Mouse (Mus musculus) hindbrain, embryonic 11.5 days (tissue): ENCODE results near the gene Hlcs. TPM values are rescaled to one million over a fixed set of nuclear protein-coding genes. Genes with fewer than 3 reads are reported as not detected.

Experiments used
- ATAC-seq: fragments of 200-750 bp; cut with Nextera tagmentation; 2 replicates; pipeline ENCODE4 v1.8.0; 2017; ENCODE audit warnings: mild to moderate bottlenecking, moderate TSS enrichment, moderate library complexity; ENCODE audit not compliant: low FRiP score
- DNase-seq: peaks from one replicate; pipeline ENCODE4 v3.0.0-alpha.2; 2015; ENCODE audit warnings: low spot score
- H3K27ac ChIP-seq: fragments of 300-500 bp; sonication (generic); 2 replicates; pipeline ENCODE4 v1.5.1; 2014; ENCODE audit warnings: mild to moderate bottlenecking, low read depth, low read length
- H3K27me3 ChIP-seq: fragments of 300-500 bp; sonication (generic); 2 replicates; pipeline ENCODE4 v1.6.1; 2014; ENCODE audit warnings: mild to moderate bottlenecking, low read length, moderate library complexity, mixed read lengths; ENCODE audit not compliant: control insufficient read depth, insufficient read depth
- H3K36me3 ChIP-seq: fragments of 300-500 bp; sonication (generic); 2 replicates; pipeline ENCODE4 v1.6.1; 2014; ENCODE audit warnings: mild to moderate bottlenecking, low read length, moderate library complexity, mixed read lengths; ENCODE audit not compliant: control insufficient read depth, insufficient read depth
- H3K4me1 ChIP-seq: fragments of 300-500 bp; sonication (generic); replicated peaks from 2 replicates; pipeline ENCODE4 v1.6.1; 2014; ENCODE audit warnings: low read length, mixed read lengths; ENCODE audit not compliant: control insufficient read depth, insufficient read depth
- H3K4me2 ChIP-seq: fragments of 300-500 bp; sonication (generic); replicated peaks from 2 replicates; pipeline ENCODE4 v1.6.1; 2014; ENCODE audit warnings: mild to moderate bottlenecking, low read depth, low read length
- H3K4me3 ChIP-seq: fragments of 300-500 bp; sonication (generic); 2 replicates; pipeline ENCODE4 v1.5.1; 2014; ENCODE audit warnings: low read depth, low read length
- H3K9ac ChIP-seq: fragments of 300-500 bp; sonication (generic); 2 replicates; pipeline ENCODE4 v1.6.1; 2014; ENCODE audit warnings: low read depth, low read length
- H3K9me3 ChIP-seq: fragments of 300-500 bp; sonication (generic); 2 replicates; pipeline ENCODE4 v1.6.1; 2016; ENCODE audit warnings: low read length; ENCODE audit not compliant: control insufficient read depth
- WGBS: fragments of 180-500 bp; shearing (Covaris S2); extraction: QIAGEN DNeasy Blood & Tissue Kit; methylation state at CpG from one replicate; pipeline ENCODE4 v1.1.7; 2014; 5-methylcytosine and 5-hydroxymethylcytosine counted together
- polyA plus RNA-seq: library from polyadenylated mRNA; unstranded; fragments of >200 nt; fragmentation: Nextera tagmentation; extraction: Ambion mirVana; gene quantifications from 2 replicates; pipeline ENCODE4 v1.2.1, GENCODE M21; 2014

Hlcs gene
- polyA plus RNA-seq, 1 experiment from 2014 or later: 8.9 TPM

GRCm38 (mm10) chr16:94250136-94250535 is 63.2 kb downstream of the Hlcs start:
- DNase-seq: no peak
- Histone ChIP-seq H3K4me3 (no peak overlapping the region), H3K27ac (no peak overlapping the region), H3K4me2 (no peak overlapping the region), H3K4me1 (no peaks in the 10 kb centered on the region), H3K9me3 (no peaks in the 10 kb centered on the region), H3K27me3 (no peaks in the 10 kb centered on the region), H3K9ac (no peak overlapping the region), H3K36me3 (no peaks in the 10 kb centered on the region)
- 57% methylated on average over 12 of the region's 12 CpGs for WGBS
- no peak for ATAC-seq

- no peak overlapping the region for H3K27ac ChIP-seq
- H3K4me3 ChIP-seq: no peak overlapping the region
- ATAC-seq: no peak
- WGBS: 87% methylated on average over 10 of the region's 10 CpGs
- no peak overlapping the region for H3K4me2 ChIP-seq
- no peaks in the 10 kb centered on the region for H3K27me3 ChIP-seq
- H3K36me3 ChIP-seq: no peaks in the 10 kb centered on the region
- no peak overlapping the region for H3K9ac ChIP-seq
- H3K4me1 ChIP-seq: no peaks in the 10 kb centered on the region
- H3K9me3 ChIP-seq: no peaks in the 10 kb centered on the region
- no peak for DNase-seq
Observed at GRCm38 (mm10) chr16:94249666-94250065, 63.7 kb downstream of the Hlcs start.

GRCm38 (mm10) chr16:94248721-94249120 is 64.7 kb downstream of the Hlcs start:
- no peak overlapping the region for H3K4me2 ChIP-seq
- H3K27me3 ChIP-seq: no peaks in the 10 kb centered on the region
- H3K9ac ChIP-seq: no peak overlapping the region
- no peak overlapping the region for H3K4me3 ChIP-seq
- ATAC-seq (no peak), DNase-seq (no peak)
- no peaks in the 10 kb centered on the region for H3K4me1 ChIP-seq
- no peaks in the 10 kb centered on the region for H3K9me3 ChIP-seq
- no peak overlapping the region for H3K27ac ChIP-seq
- no peaks in the 10 kb centered on the region for H3K36me3 ChIP-seq
- WGBS: 93% methylated on average over 15 of the region's 15 CpGs

- ATAC-seq (no peak), DNase-seq (no peak)
- H3K27ac ChIP-seq: no peak overlapping the region
- no peaks in the 10 kb centered on the region for H3K36me3 ChIP-seq
- H3K9ac ChIP-seq: no peak overlapping the region
- H3K27me3 ChIP-seq: no peaks in the 10 kb centered on the region
- no peak overlapping the region for H3K4me3 ChIP-seq
- 93% methylated on average over 8 of the region's 8 CpGs for WGBS
- H3K4me1 ChIP-seq: no peaks in the 10 kb centered on the region
- H3K9me3 ChIP-seq: no peaks in the 10 kb centered on the region
- H3K4me2 ChIP-seq: no peak overlapping the region
Observed at GRCm38 (mm10) chr16:94246976-94247375, 66.4 kb downstream of the Hlcs start.

DNA sequence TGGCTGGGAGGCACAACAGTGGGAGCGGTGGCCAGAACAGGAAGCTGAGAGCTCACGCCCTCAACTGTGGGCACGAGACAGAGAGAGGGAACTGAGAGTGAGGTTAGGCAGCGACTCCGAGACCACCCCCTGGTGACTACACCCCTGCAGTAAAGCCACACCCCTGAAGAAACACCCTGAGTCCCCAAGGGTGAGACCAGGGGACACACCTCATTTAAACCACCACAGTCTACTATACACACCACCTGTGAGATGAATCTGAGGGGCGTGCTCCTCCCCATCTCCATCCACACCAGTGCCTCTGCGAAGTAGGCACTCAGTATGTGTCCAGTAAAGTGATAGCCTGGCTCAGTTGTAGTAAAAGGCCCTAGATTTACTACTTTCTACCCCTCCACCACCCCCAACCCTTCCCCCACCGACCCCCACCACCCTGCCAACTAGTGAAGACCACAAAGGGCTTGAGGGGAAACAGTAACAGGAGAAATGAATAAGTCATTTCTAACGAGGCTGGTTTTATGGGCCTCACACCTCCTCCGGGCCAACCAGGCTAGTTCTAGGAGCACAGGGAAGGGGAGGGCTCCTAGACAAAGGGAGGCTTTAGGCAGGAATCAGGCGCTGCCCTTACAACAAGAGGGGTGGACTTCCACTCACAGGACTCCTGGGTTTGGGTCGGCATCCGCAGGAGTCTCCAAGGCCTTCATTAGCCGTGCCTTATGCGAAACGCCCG is 67.2 kb downstream of the Hlcs start:
- Histone ChIP-seq H3K9me3 (no peaks in the 10 kb centered on the region), H3K27ac (no peak overlapping the region), H3K4me2 (no peak overlapping the region), H3K27me3 (no peaks in the 10 kb centered on the region), H3K9ac (no peak overlapping the region), H3K4me3 (no peak overlapping the region), H3K36me3 (no peaks in the 10 kb centered on the region), H3K4me1 (no peaks in the 10 kb centered on the region)
- DNase-seq (no peak), ATAC-seq (no peak)
- WGBS: 75% methylated on average over 17 of the region's 17 CpGs

DNA sequence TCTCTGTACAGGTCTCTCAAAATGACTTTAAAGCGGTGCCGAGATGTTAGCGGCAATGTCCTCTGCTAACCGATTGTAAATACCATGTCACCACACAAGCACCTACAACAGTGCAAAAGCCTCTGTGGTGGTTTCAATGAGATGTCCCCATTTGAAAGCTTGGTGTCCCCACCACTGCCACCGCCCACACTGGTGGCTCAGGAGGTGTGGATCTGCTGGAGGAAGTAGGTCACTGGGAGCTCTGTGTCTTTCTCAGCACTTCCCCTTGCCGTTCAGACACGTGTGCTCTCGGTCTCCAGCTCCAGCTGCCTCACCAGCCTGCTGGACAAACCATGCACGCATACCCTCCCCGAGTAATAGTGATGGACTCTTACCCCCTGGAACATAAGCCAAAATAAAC is 72.2 kb downstream of the Hlcs start:
- Histone ChIP-seq H3K36me3 (no peaks in the 10 kb centered on the region), H3K4me3 (no peak overlapping the region), H3K9me3 (no peaks in the 10 kb centered on the region), H3K4me2 (no peak overlapping the region), H3K27ac (no peak overlapping the region), H3K27me3 (peaks cover 7% of the 10 kb centered on the region), H3K4me1 (0 out of 2 replicates have a peak, but pooled peaks cover 4% of the 10 kb centered on the region), H3K9ac (no peak overlapping the region)
- DNase-seq (no peak), ATAC-seq (no peak)
- WGBS: 93% methylated on average over 10 of the region's 10 CpGs

DNA sequence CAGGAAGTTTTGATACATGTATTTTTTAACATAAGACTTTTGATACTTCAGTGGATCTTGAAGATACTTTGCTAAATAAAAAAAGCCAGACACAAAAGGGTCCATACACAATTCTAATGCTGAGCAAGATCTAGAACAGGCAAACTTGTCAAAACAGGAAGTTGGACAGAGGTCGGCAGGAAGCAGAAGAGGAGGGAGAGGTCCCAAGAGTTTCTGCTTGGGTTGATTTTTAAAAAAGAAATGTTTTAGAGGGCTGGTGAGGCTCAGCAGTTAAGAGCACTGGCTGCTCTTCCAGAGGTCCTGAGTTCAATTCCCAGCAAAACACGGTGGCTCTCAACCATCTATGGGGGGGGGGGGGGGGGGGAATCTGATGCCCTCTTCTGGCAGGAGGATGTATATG is 73.2 kb downstream of the Hlcs start:
- H3K9ac ChIP-seq: no peak overlapping the region
- no peak overlapping the region for H3K4me2 ChIP-seq
- H3K27ac ChIP-seq: no peak overlapping the region
- no peak for DNase-seq
- no peaks in the 10 kb centered on the region for H3K9me3 ChIP-seq
- no peaks in the 10 kb centered on the region for H3K36me3 ChIP-seq
- 50% methylated on average over 2 of the region's 2 CpGs for WGBS
- 0 out of 2 replicates have a peak, but pooled peaks cover 4% of the 10 kb centered on the region for H3K4me1 ChIP-seq
- H3K27me3 ChIP-seq: peaks cover 11% of the 10 kb centered on the region
- H3K4me3 ChIP-seq: no peak overlapping the region
- no peak for ATAC-seq

DNA sequence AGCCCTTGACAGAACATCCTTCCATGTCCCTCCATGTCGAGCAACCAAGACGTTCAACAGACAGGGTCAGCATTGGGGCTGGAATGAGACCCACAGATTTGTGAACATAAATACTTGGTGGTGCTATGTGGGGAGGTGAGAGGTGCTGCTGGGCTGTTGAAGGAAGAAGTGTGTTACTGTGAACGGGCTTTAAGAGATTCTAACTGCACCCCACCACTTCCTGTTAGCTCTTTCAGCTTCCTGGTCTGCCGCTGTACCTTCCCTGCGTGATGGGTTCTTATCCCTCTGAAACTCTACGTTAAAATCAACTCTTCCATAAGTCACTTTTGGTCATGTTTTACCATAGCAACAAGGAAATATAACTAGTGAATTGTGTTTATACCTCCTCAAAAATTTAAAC is 73.8 kb downstream of the Hlcs start:
- no peak for DNase-seq
- Histone ChIP-seq H3K9me3 (no peaks in the 10 kb centered on the region), H3K4me3 (no peak overlapping the region), H3K27ac (no peak overlapping the region), H3K4me2 (no peak overlapping the region), H3K4me1 (0 out of 2 replicates have a peak, but pooled peaks cover 4% of the 10 kb centered on the region), H3K27me3 (peaks cover 11% of the 10 kb centered on the region), H3K9ac (no peak overlapping the region), H3K36me3 (no peaks in the 10 kb centered on the region)
- no peak for ATAC-seq
- 93% methylated on average over 6 of the region's 6 CpGs for WGBS

- Histone ChIP-seq H3K4me1 (0 out of 2 replicates have a peak, but pooled peaks cover 5% of the 10 kb centered on the region), H3K9ac (no peak overlapping the region), H3K27me3 (peaks cover 13% of the 10 kb centered on the region), H3K4me2 (no peak overlapping the region), H3K9me3 (no peaks in the 10 kb centered on the region), H3K27ac (no peak overlapping the region), H3K4me3 (no peak overlapping the region), H3K36me3 (no peaks in the 10 kb centered on the region)
- ATAC-seq: no peak
- DNase-seq: no peak
- 96% methylated on average over 7 of the region's 7 CpGs for WGBS
Observed at GRCm38 (mm10) chr16:94239146-94239545, 74.2 kb downstream of the Hlcs start.
